Mouse (Mus musculus): ENCODE results near the gene Gm42674.
A peak's percentile ranks its signal among the peaks of the same experiment; 100 is the strongest.

Gene Gm42674

DNA sequence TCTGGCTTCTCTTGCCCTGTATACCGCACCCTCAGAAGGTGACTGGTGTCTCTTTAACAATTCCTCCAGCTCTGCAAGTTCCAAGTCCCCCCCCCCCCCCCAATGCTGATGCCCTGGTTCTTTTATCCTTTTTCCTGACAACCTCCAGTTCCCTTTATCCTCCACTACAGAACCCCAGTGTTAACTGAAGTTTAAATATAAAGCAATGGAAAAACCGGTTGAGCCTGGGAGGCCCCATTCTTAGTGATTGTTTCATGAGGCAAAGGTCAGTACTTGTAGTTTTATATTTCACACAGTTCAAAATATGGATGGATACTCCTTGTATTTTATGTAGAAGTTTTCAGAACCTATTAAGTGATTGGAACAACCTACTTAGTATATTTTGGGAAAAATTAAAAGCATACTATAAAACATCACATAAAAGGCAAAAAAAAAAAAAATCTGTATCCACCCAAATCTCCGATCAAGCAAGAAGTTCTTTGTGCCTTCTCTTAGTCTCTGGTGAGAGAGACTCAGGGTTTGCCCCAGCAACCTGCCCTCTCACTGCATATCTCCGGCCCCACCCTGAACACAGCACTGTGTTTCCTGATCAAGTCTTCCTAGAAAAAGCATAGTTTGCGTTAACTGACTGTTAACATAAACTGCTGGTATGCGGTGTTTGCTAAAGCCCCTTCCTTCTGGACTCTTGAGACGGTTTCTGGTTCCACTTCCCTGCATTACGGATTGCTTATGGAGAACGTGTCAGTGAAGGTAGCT, 24.7 kb downstream of the Gm42674 start:
- no peak for DNase-seq

- no peak for DNase-seq
Observed at GRCm38 (mm10) chr3:90627366-90627765, 25.7 kb downstream of the Gm42674 start.

GRCm38 (mm10) chr3:90627807-90628206, 26.1 kb downstream of the Gm42674 start:
- DNase-seq: no peak

DNA sequence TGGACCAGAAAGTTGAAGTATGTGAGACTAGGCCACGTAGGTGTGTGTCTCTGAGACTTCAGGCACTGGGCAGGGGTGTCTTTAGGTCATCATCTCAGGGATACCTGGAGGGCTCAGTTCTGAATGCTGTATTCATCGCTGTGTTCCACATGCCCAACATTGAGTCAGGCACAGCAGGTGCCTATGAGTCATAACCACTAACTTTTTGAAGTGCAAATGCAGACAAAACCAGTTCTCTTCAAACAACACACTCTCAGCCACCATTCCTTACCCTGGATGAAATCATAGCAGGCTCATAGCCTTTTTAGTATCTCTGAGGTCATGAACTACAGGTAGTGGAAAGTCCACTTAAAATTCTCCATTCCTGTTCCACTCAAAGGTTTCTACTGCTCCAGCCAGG, 27.6 kb downstream of the Gm42674 start:
- DNase-seq: no peak

GRCm38 (mm10) chr3:90631984-90632383, 30.3 kb downstream of the Gm42674 start:
- DNase-seq: no peak

GRCm38 (mm10) chr3:90638511-90639275, 37.0 kb downstream of the Gm42674 start:
- DNase-seq: no peak

GRCm38 (mm10) chr3:90639511-90640154, 37.9 kb downstream of the Gm42674 start:
- no peak for DNase-seq

GRCm38 (mm10) chr3:90640981-90641380, 39.3 kb downstream of the Gm42674 start:
- no peak for DNase-seq

- no peak for DNase-seq
Observed at GRCm38 (mm10) chr3:90644220-90644619, 42.5 kb downstream of the Gm42674 start.

DNA sequence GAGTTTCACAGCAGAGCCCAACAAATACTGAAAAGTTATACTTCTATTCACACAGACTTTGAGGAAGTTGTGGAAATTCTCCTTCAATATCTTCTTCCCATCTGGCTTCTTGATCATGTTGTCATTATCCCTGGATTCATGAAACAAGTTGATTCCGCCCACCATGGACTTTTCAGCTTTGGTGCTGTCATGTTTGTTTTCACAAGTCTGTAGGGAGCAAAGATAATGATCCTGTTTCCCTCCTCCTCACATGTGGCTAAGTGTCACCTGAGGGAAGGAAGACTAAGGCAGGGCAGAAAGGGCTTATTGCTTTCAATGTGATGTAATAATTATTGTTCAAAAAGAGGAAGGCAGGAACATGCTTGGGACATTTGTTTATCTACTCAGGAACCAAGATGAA, 45.6 kb downstream of the Gm42674 start:
- no peak for DNase-seq

GRCm38 (mm10) chr3:90648981-90649380, 47.3 kb downstream of the Gm42674 start:
- no peak for DNase-seq

- DNase-seq: no peak
Observed at GRCm38 (mm10) chr3:90649832-90650231, 48.1 kb downstream of the Gm42674 start.

DNA sequence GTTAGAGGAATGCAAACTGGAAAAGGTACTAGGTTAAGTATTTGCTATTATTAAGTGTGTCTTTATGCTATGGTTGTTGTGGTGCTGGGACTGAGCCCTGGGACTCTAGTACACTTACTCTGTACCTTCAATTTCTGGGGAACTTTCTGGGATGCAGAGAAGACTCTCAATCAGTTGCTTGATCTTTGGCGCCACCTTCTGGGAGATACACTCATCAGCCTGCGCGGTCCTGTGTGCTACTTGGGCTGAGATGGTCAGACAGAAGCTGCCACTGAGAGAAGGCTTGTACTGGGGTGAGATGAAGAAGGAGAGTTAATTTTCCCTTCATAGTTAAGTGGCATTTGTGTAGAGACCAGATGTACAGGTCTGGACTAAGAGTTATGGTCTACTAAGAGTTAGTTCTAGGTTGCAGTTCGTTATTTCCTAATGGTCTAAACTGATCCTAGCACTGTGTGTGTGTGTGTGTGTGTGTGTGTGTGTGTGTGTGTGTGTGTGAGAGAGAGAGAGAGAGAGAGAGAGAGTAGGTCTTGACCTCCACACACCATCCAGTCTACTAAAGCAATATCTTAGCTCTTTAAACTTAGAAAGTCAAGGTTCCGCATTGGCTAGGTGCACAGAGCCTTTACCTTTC, 51.3 kb downstream of the Gm42674 start:
- DNase-seq: peak; percentile 77

- no peak for DNase-seq
Observed at GRCm38 (mm10) chr3:90653717-90654116, 52.0 kb downstream of the Gm42674 start, which contains the start of gene S100a7a. TSS of gene S100a7a (plus strand) at chr3:90654017.

Data from right cerebral cortex, postnatal 25 days (tissue).